Mouse (Mus musculus): ENCODE measurements at regions not wholly inside any gene's neighbourhood (a gene's known extent, or its start where the extent isn't known, plus 50 kb on each side); places are given as distances from the start of the nearest gene placed in this dataset.

GRCm38 (mm10) chr15:50942429-50942828 is 2942.3 kb upstream of the Gm7489 start:
- no peak for DNase-seq (ENCODE audit: low read depth, low spot score)

GRCm38 (mm10) chr15:50944976-50945375 is 2939.7 kb upstream of the Gm7489 start:
- DNase-seq (ENCODE audit: low read depth, low spot score), result no peak

GRCm38 (mm10) chr15:50959109-50959508 is 2925.6 kb upstream of the Gm7489 start:
- no peak for DNase-seq (ENCODE audit: low read depth, low spot score)

- DNase-seq (ENCODE audit: low read depth, low spot score), result no peak
These were observed 2921.1 kb upstream of the Gm7489 start for GRCm38 (mm10) chr15:50963606-50964005.

GRCm38 (mm10) chr15:50964236-50964635 is 2920.5 kb upstream of the Gm7489 start:
- DNase-seq (ENCODE audit: low read depth, low spot score), result no peak

- DNase-seq (ENCODE audit: low read depth, low spot score), result no peak
These were observed 2917.5 kb upstream of the Gm7489 start for GRCm38 (mm10) chr15:50967176-50967575.

GRCm38 (mm10) chr15:50970637-50971036 is 2914.1 kb upstream of the Gm7489 start:
- DNase-seq (ENCODE audit: low read depth, low spot score), result no peak

GRCm38 (mm10) chr15:50972593-50972992 is 2912.1 kb upstream of the Gm7489 start:
- no peak for DNase-seq (ENCODE audit: low read depth, low spot score)

GRCm38 (mm10) chr15:50974002-50974754 is 2910.5 kb upstream of the Gm7489 start:
- DNase-seq (ENCODE audit: low read depth, low spot score), result no peak

- no peak for DNase-seq (ENCODE audit: low read depth, low spot score)
These were observed 2895.2 kb upstream of the Gm7489 start for GRCm38 (mm10) chr15:50989457-50989856.

- DNase-seq (ENCODE audit: low read depth, low spot score), result no peak
These were observed 2893.0 kb upstream of the Gm7489 start for GRCm38 (mm10) chr15:50991667-50992066.

GRCm38 (mm10) chr15:50992246-50992645 is 2892.5 kb upstream of the Gm7489 start:
- no peak for DNase-seq (ENCODE audit: low read depth, low spot score)

GRCm38 (mm10) chr15:50993121-50993520 is 2891.6 kb upstream of the Gm7489 start:
- DNase-seq (ENCODE audit: low read depth, low spot score), result no peak

GRCm38 (mm10) chr15:50995688-50996087 is 2889.0 kb upstream of the Gm7489 start:
- DNase-seq (ENCODE audit: low read depth, low spot score), result no peak

GRCm38 (mm10) chr15:50996296-50996695 is 2888.4 kb upstream of the Gm7489 start:
- no peak for DNase-seq (ENCODE audit: low read depth, low spot score)

GRCm38 (mm10) chr15:50997209-50997763 is 2887.4 kb upstream of the Gm7489 start:
- DNase-seq (ENCODE audit: low read depth, low spot score), result no peak

- DNase-seq (ENCODE audit: low read depth, low spot score), result no peak
These were observed 2845.7 kb upstream of the Gm7489 start for GRCm38 (mm10) chr15:51038968-51039367.

GRCm38 (mm10) chr15:51070538-51070937 is 2814.2 kb upstream of the Gm7489 start:
- no peak for DNase-seq (ENCODE audit: low read depth, low spot score)

- DNase-seq (ENCODE audit: low read depth, low spot score), result no peak
These were observed 2813.5 kb upstream of the Gm7489 start for GRCm38 (mm10) chr15:51071132-51071656.

GRCm38 (mm10) chr15:51073678-51074077 is 2811.0 kb upstream of the Gm7489 start:
- DNase-seq (ENCODE audit: low read depth, low spot score), result no peak

GRCm38 (mm10) chr15:51074196-51074595 is 2810.5 kb upstream of the Gm7489 start:
- DNase-seq (ENCODE audit: low read depth, low spot score), result no peak

- DNase-seq (ENCODE audit: low read depth, low spot score), result no peak
These were observed 2800.9 kb upstream of the Gm7489 start for GRCm38 (mm10) chr15:51083677-51084322.

GRCm38 (mm10) chr15:51092936-51093335 is 2791.8 kb upstream of the Gm7489 start:
- DNase-seq (ENCODE audit: low read depth, low spot score), result no peak

Measured in CD4-positive, CD25-positive, alpha-beta regulatory T cell, adult 2 months (primary cell).